Mouse (Mus musculus): Measurements from ENCODE around the gene Smg7. TPM values are rescaled to one million over a fixed set of nuclear protein-coding genes. Genes with fewer than 3 reads are reported as not detected.

The Smg7 gene
- total RNA-seq, 2 experiments from 2014 or later, result 40.1 to 45.2 TPM

- no peak for DNase-seq
- intact Hi-C loops (cut with DNase I), result loop anchor here (5.0 kb wide), 1 partner anchor 58 kb away; the partner anchor contains the start of gene Smg7
These were observed 57.8 kb downstream of the Smg7 start for GRCm38 (mm10) chr1:152844634-152845033.

GRCm38 (mm10) chr1:152841057-152841456 lies 61.4 kb downstream of the Smg7 start:
- DNase-seq, result no peak
- intact Hi-C loops (cut with DNase I), result no loop called here

GRCm38 (mm10) chr1:152840343-152840742 lies 62.1 kb downstream of the Smg7 start:
- no peak for DNase-seq
- intact Hi-C loops (cut with DNase I), result no loop called here

GRCm38 (mm10) chr1:152838841-152839240 lies 63.6 kb downstream of the Smg7 start:
- intact Hi-C loops (cut with DNase I), result no loop called here
- DNase-seq, result no peak

- intact Hi-C loops (cut with DNase I), result no loop called here
- DNase-seq, result no peak
These were observed 64.3 kb downstream of the Smg7 start for GRCm38 (mm10) chr1:152838026-152838702.

GRCm38 (mm10) chr1:152835061-152835460 lies 67.4 kb downstream of the Smg7 start:
- intact Hi-C loops (cut with DNase I), result no loop called here

GRCm38 (mm10) chr1:152832316-152832715 lies 70.1 kb downstream of the Smg7 start:
- intact Hi-C loops (cut with DNase I), result no loop called here
- no peak for DNase-seq

More at GRCm38 (mm10) chr1:152835061-152835460, 67.4 kb downstream of the Smg7 start:
- DNase-seq, result no peak

- intact Hi-C loops (cut with DNase I), result no loop called here
- no peak for DNase-seq
These were observed 70.8 kb downstream of the Smg7 start for GRCm38 (mm10) chr1:152831619-152832018.

- intact Hi-C loops (cut with DNase I), result no loop called here
- no peak for DNase-seq
These were observed 71.4 kb downstream of the Smg7 start for GRCm38 (mm10) chr1:152831003-152831402.

GRCm38 (mm10) chr1:152830054-152830453 lies 72.4 kb downstream of the Smg7 start:
- intact Hi-C loops (cut with DNase I), result no loop called here
- DNase-seq, result no peak

- DNase-seq, result no peak
- intact Hi-C loops (cut with DNase I), result no loop called here
These were observed 73.7 kb downstream of the Smg7 start for GRCm38 (mm10) chr1:152828637-152829355.

GRCm38 (mm10) chr1:152828168-152828567 lies 74.3 kb downstream of the Smg7 start:
- intact Hi-C loops (cut with DNase I), result no loop called here
- DNase-seq, result no peak

- DNase-seq, result no peak
- intact Hi-C loops (cut with DNase I), result no loop called here
These were observed 76.0 kb downstream of the Smg7 start for GRCm38 (mm10) chr1:152826446-152826845.

- DNase-seq, result no peak
- intact Hi-C loops (cut with DNase I), result no loop called here
These were observed 78.2 kb downstream of the Smg7 start for GRCm38 (mm10) chr1:152824206-152824605.

- intact Hi-C loops (cut with DNase I), result no loop called here
- no peak for DNase-seq
These were observed 80.7 kb downstream of the Smg7 start for GRCm38 (mm10) chr1:152821746-152822145.

GRCm38 (mm10) chr1:152820911-152821695 lies 81.3 kb downstream of the Smg7 start:
- DNase-seq, result no peak
- intact Hi-C loops (cut with DNase I), result no loop called here

- intact Hi-C loops (cut with DNase I), result no loop called here
These were observed 82.9 kb downstream of the Smg7 start for GRCm38 (mm10) chr1:152819558-152819957.

GRCm38 (mm10) chr1:152817794-152818193 lies 84.7 kb downstream of the Smg7 start:
- intact Hi-C loops (cut with DNase I), result no loop called here
- DNase-seq, result peak; percentile 45 to 56

More at GRCm38 (mm10) chr1:152819558-152819957, 82.9 kb downstream of the Smg7 start:
- DNase-seq, result no peak

- intact Hi-C loops (cut with DNase I), result no loop called here
These were observed 85.2 kb downstream of the Smg7 start for GRCm38 (mm10) chr1:152817027-152817769.

GRCm38 (mm10) chr1:152815265-152815701 lies 87.2 kb downstream of the Smg7 start:
- intact Hi-C loops (cut with DNase I), result no loop called here
- DNase-seq, result no peak

More at GRCm38 (mm10) chr1:152817027-152817769, 85.2 kb downstream of the Smg7 start:
- DNase-seq, result no peak

All from heart, postnatal 36 days (tissue).